In the genomic region with DNA sequence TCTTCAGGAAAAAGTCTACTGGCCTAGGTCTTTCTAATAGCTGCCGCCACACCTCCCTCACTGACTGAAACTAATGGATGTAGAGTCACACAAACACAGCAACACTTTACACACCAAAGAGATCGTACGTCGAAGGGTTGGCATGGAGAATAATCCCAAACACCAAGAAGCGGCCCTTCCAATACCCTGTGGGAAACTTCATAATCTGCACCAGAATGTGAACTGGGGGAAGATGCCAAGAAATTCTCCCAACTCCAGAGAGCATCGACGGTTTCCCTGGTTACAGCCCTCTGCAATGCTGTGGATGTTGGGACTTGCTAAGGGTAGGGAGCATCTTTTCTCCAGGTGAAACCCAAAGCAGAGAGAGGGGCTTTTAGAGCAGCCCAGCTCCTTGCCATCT, we compare ENCODE assay signal across 22 mouse cellular contexts.
DNase-seq lines count a peak whose midpoint lies in the region; ATAC-seq and TF ChIP-seq lines count a peak whose summit lies in the region.
"Had no signal": no experiment of that assay in that cellular context is flagged by ENCODE, and none has a peak within 500 bp of the region (broad histone marks: within the 10 kb centered on the region; RNA-seq: fewer than 3 reads in every experiment).

No protein-coding gene starts in this region.

- no peak overlapping the region for H3K9ac ChIP-seq in forebrain, embryonic 16.5 days (replicated peaks; ENCODE audit: low read depth, low read length)
- H3K9ac ChIP-seq in midbrain, embryonic 16.5 days (ENCODE audit: low read depth, low read length), result no peak overlapping the region
- no peak overlapping the region for H3K9ac ChIP-seq in midbrain, embryonic 12.5 days (replicated peaks)
- H3K9ac ChIP-seq in midbrain, postnatal 0 days (replicated peaks; ENCODE audit: low read length, poor library complexity, severe bottlenecking), result no peak overlapping the region
- H3K9ac ChIP-seq: embryonic facial prominence, embryonic 13.5 days; heart, embryonic 13.5 days; hindbrain, embryonic 12.5 days; intestine, embryonic 15.5 days had no signal

- H3K36me3 ChIP-seq in forebrain, embryonic 10.5 days (replicated peaks), result no peaks in the 10 kb centered on the region
- no peaks in the 10 kb centered on the region for H3K36me3 ChIP-seq in forebrain, embryonic 16.5 days (ENCODE audit: control insufficient read depth, insufficient read depth)
- peaks cover 15% of the 10 kb centered on the region for H3K36me3 ChIP-seq in midbrain, embryonic 10.5 days
- H3K36me3 ChIP-seq in midbrain, embryonic 16.5 days (ENCODE audit: control insufficient read depth, insufficient read depth, low read length), result no peaks in the 10 kb centered on the region
- H3K36me3 ChIP-seq in midbrain, embryonic 12.5 days, result no peaks in the 10 kb centered on the region
- H3K36me3 ChIP-seq in midbrain, postnatal 0 days (ENCODE audit: insufficient read depth, low read length), result no peaks in the 10 kb centered on the region
- H3K36me3 ChIP-seq: embryonic facial prominence, embryonic 13.5 days; G1E; hindbrain, embryonic 12.5 days; intestine, embryonic 15.5 days had no signal

- peaks cover 7% of the 10 kb centered on the region; the same call in 1 of the 2 replicates for H3K9me3 ChIP-seq in forebrain, embryonic 10.5 days
- H3K9me3 ChIP-seq in forebrain, embryonic 16.5 days (ENCODE audit: control insufficient read depth, low read length), result peaks cover 4% of the 10 kb centered on the region; the same call in 1 of the 2 replicates
- H3K9me3 ChIP-seq in midbrain, embryonic 10.5 days (replicated peaks), result no peaks in the 10 kb centered on the region; the same call in 1 of the 2 replicates
- H3K9me3 ChIP-seq in midbrain, embryonic 16.5 days (replicated peaks; ENCODE audit: control insufficient read depth, low read length, poor library complexity, severe bottlenecking), result no peaks in the 10 kb centered on the region
- no peaks in the 10 kb centered on the region for H3K9me3 ChIP-seq in midbrain, embryonic 12.5 days
- no peaks in the 10 kb centered on the region for H3K9me3 ChIP-seq in midbrain, postnatal 0 days (ENCODE audit: low read length)
- H3K9me3 ChIP-seq: embryonic facial prominence, embryonic 13.5 days; G1E; hindbrain, embryonic 12.5 days; intestine, embryonic 15.5 days had no signal

- no peak for ATAC-seq in forebrain, embryonic 16.5 days
- ATAC-seq in midbrain, embryonic 16.5 days, result no peak
- peak; percentile 28; the same call in 1 of the 2 replicates for ATAC-seq in midbrain, embryonic 12.5 days (ENCODE audit: low FRiP score, low read depth)
- ATAC-seq in midbrain, postnatal 0 days (ENCODE audit: low FRiP score), result no peak
- ATAC-seq in monocyte, adult 5-6 weeks (replicated peaks; ENCODE audit: insufficient number of reproducible peaks, low FRiP score, low TSS enrichment, poor library complexity, severe bottlenecking), result no peak
- ATAC-seq: CD4-positive, CD25-positive, alpha-beta regulatory T cell, adult 4 months; intestine, embryonic 15.5 days had no signal

- no peak for TF ChIP-seq CTCF in midbrain, postnatal 0 days (IDR thresholded peaks at IDR 0.05)

- H3K4me2 ChIP-seq in forebrain, embryonic 16.5 days (ENCODE audit: low read length), result no peak overlapping the region
- no peak overlapping the region for H3K4me2 ChIP-seq in midbrain, embryonic 16.5 days (ENCODE audit: low read length)
- H3K4me2 ChIP-seq in midbrain, embryonic 12.5 days (replicated peaks), result no peak overlapping the region
- H3K4me2 ChIP-seq in midbrain, postnatal 0 days (ENCODE audit: low read depth, low read length, poor library complexity, severe bottlenecking), result no peak overlapping the region
- H3K4me2 ChIP-seq: embryonic facial prominence, embryonic 13.5 days; heart, embryonic 13.5 days; hindbrain, embryonic 12.5 days; intestine, embryonic 15.5 days had no signal

- WGBS in forebrain, embryonic 10.5 days, result 68% methylated on average over 7 of the region's 7 CpGs
- WGBS in forebrain, embryonic 16.5 days, result 54% methylated on average over 7 of the region's 7 CpGs
- WGBS in midbrain, embryonic 10.5 days, result 48% methylated on average over 7 of the region's 7 CpGs
- 44% methylated on average over 7 of the region's 7 CpGs for WGBS in midbrain, embryonic 16.5 days
- WGBS in midbrain, embryonic 12.5 days, result 33% methylated on average over 7 of the region's 7 CpGs
- WGBS in midbrain, postnatal 0 days, result 28% methylated on average over 7 of the region's 7 CpGs

- peak; percentile 28 for DNase-seq in forebrain, embryonic 10.5 days (ENCODE audit: extremely low spot score, low spot score)
- peak; percentile 56 for DNase-seq in midbrain, embryonic 10.5 days (ENCODE audit: low spot score)
- DNase-seq in midbrain, postnatal 0 days (ENCODE audit: low spot score), result peak; percentile 31
- DNase-seq in embryo, embryonic 9.5 days (ENCODE audit: extremely low spot score), result no peak
- DNase-seq: adrenal gland, adult 8-10 months; adrenal gland, postnatal 36 days; B cell, adult 2 months; cerebellum, adult 11 months; cerebellum, adult 8-10 months; cerebellum, postnatal 14 days; gastrocnemius, postnatal 25 days; heart, postnatal 4 days had no signal

- H3K4me3 ChIP-seq in forebrain, embryonic 10.5 days, result no peak overlapping the region
- H3K4me3 ChIP-seq in forebrain, embryonic 16.5 days (replicated peaks; ENCODE audit: low read length), result no peak overlapping the region
- H3K4me3 ChIP-seq in midbrain, embryonic 10.5 days, result no peak overlapping the region
- no peak overlapping the region for H3K4me3 ChIP-seq in midbrain, embryonic 16.5 days (ENCODE audit: low read depth, low read length)
- H3K4me3 ChIP-seq in midbrain, embryonic 12.5 days, result no peak overlapping the region
- no peak overlapping the region for H3K4me3 ChIP-seq in midbrain, postnatal 0 days (ENCODE audit: low read depth, low read length)
- H3K4me3 ChIP-seq: embryonic facial prominence, embryonic 13.5 days; heart, embryonic 13.5 days; hindbrain, embryonic 12.5 days; intestine, embryonic 15.5 days had no signal

- peak overlapping the region; percentile 73; the same call in 1 of the 2 replicates for H3K27ac ChIP-seq in forebrain, embryonic 10.5 days
- no peak overlapping the region for H3K27ac ChIP-seq in forebrain, embryonic 16.5 days (ENCODE audit: low read length)
- H3K27ac ChIP-seq in midbrain, embryonic 10.5 days (replicated peaks), result peak overlapping the region; percentile 79
- no peak overlapping the region for H3K27ac ChIP-seq in midbrain, embryonic 16.5 days (ENCODE audit: low read length)
- H3K27ac ChIP-seq in midbrain, embryonic 12.5 days (replicated peaks), result peak overlapping the region; percentile 65; the same call in 1 of the 2 replicates
- H3K27ac ChIP-seq in midbrain, postnatal 0 days (ENCODE audit: low read depth, low read length), result no peak overlapping the region
- H3K27ac ChIP-seq: embryonic facial prominence, embryonic 13.5 days; heart, embryonic 13.5 days; intestine, embryonic 15.5 days had no signal

- peaks cover 71% of the 10 kb centered on the region for H3K4me1 ChIP-seq in forebrain, embryonic 10.5 days
- peaks cover 24% of the 10 kb centered on the region for H3K4me1 ChIP-seq in forebrain, embryonic 16.5 days (replicated peaks; ENCODE audit: control insufficient read depth, insufficient read depth, low read length)
- peaks cover 90% of the 10 kb centered on the region for H3K4me1 ChIP-seq in midbrain, embryonic 10.5 days
- H3K4me1 ChIP-seq in midbrain, embryonic 16.5 days (ENCODE audit: control insufficient read depth, insufficient read depth, low read length), result peaks cover 25% of the 10 kb centered on the region
- peaks cover 52% of the 10 kb centered on the region for H3K4me1 ChIP-seq in midbrain, embryonic 12.5 days
- H3K4me1 ChIP-seq in midbrain, postnatal 0 days (ENCODE audit: insufficient read depth, low read length), result peaks cover 7% of the 10 kb centered on the region; the same call in 1 of the 2 replicates

- H3K27me3 ChIP-seq in forebrain, embryonic 10.5 days (ENCODE audit: poor library complexity, severe bottlenecking), result no peaks in the 10 kb centered on the region
- no peaks in the 10 kb centered on the region for H3K27me3 ChIP-seq in forebrain, embryonic 16.5 days (replicated peaks; ENCODE audit: control insufficient read depth, insufficient read depth, low read length)
- no peaks in the 10 kb centered on the region for H3K27me3 ChIP-seq in midbrain, embryonic 10.5 days (ENCODE audit: low read depth, poor library complexity, severe bottlenecking)
- no peaks in the 10 kb centered on the region for H3K27me3 ChIP-seq in midbrain, embryonic 16.5 days (ENCODE audit: control insufficient read depth, insufficient read depth, low read depth, low read length)
- no peaks in the 10 kb centered on the region for H3K27me3 ChIP-seq in midbrain, embryonic 12.5 days
- H3K27me3 ChIP-seq in midbrain, postnatal 0 days (ENCODE audit: insufficient read depth, low read length), result no peaks in the 10 kb centered on the region
- H3K27me3 ChIP-seq: embryonic facial prominence, embryonic 13.5 days; heart, embryonic 13.5 days; hindbrain, embryonic 12.5 days; intestine, embryonic 15.5 days had no signal

Comparison
In these comparisons a context has a peak if more than half of its experiments do, and no peak if none do; other contexts are left out.
1. H3K27ac ChIP-seq: peak in forebrain, embryonic 10.5 days (single experiment), midbrain, embryonic 10.5 days (single experiment) and midbrain, embryonic 12.5 days (single experiment); none in forebrain, embryonic 16.5 days (single experiment), midbrain, embryonic 16.5 days (single experiment) and midbrain, postnatal 0 days (single experiment).